Mouse (Mus musculus) CD4-positive helper T cell, adult 2 months (primary cell): ENCODE data around the gene Cdk9.

Experiments
- DNase-seq: peaks from one replicate; pipeline ENCODE4 v3.0.0-alpha.2; 2012; ENCODE audit warnings: low read depth, missing footprints, low spot score

Gene Cdk9

DNA sequence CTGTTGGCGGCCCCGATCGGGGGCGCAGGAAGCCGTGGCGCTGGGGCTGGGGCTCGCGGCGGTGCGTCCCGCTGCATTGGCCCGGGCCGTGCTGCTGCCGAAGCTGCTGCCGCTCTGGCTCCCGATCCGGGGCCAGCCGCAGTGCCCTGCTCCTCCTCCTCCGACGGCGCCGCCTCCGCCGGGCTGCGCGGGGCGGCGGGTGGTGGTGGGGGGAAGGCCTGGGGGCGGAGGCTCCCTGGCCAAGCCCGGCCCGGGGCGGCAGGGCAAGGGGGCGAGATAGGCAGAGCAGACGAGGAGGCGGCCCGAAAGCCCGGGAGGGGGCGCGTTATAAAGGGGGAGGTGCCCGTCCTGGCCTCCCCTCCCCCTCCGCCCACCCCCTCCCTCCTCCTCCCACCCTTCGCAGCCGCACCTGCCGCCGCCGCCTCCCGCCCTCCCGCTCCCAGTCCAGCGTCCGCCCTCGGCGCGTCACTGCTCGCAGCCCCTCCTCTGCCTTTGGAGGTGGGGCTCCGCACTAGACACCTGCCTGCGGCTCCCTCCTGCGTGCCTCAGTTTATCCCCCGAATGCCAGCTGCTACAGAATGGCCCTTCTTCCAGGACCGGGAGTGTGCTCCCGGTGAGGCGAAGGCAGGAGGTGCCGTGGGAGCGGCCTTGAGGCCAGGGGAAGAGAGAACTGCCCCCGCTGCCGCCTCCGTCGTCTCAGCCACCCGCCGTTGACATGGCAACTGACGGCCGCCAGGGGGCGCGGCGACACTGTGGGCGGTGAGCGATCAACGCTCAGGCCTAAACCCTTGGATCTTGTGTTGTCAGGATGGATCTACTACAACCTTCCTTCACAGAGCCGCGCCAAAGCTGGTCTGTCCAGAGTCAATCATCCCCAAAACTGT is at the start of gene Cdk9:
Cdk9 (minus strand) TSS at position 143 of the 884 bp plus-strand sequence.
- DNase-seq = peak; percentile 97

DNA sequence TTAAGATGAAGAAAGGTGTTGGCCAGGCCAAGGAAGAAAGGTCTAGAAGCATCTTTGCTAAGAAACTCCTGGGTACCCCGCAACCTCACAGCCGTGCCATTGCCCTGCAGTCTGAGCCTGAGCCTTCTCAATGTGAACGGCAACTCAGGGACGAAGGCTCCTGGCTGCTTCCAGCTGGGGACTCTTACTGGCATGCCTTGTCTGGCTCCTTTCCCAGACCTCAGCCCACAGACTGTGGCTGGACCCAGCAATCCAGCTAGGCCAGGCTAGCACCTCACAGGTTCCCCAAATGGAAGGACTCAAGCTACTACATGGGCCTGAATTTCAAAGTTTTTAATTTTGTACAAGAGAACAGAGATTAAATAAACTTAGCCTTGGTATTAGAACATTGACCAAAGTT is 49.0 kb upstream of the Cdk9 start:
- no peak for DNase-seq

DNA sequence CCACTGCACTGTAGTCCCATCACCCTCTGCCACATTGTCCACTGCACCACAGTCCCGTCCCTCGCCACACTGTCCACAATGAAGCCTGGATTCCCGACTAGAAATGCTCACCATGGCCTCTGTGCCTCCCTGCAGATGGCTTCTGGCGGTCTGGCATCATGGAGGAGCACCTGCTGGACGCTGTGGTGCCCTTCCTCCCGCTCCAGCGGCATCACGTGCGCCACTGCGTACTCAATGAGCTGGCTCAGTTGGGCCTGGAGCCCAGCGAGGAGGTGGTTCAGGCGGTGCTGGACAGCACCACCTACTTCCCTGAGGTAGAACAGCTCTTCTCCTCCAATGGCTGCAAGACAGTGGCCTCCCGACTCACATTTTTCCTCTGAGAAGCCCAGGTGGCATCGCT is 48.5 kb upstream of the Cdk9 start:
- no peak for DNase-seq

DNA sequence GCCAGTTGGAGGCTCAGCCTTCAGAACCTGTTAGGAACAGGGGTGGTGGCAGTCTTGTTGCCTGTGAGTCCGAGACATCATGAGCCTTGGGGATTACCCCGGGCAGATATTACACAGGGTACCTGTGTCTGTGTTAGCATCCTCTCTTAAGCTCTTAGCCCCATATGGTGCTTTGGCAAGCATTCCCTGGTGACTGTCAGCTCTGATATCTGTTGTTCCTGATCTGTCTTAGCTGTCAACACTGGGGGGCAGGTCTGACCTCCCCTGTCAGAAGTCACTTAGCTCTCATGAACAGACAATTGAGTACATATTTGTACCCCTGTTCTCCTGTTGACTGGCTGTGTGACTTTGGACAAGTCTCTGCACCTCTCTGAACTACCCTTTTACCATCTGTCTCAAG is 46.1 kb upstream of the Cdk9 start:
- no peak for DNase-seq

DNA sequence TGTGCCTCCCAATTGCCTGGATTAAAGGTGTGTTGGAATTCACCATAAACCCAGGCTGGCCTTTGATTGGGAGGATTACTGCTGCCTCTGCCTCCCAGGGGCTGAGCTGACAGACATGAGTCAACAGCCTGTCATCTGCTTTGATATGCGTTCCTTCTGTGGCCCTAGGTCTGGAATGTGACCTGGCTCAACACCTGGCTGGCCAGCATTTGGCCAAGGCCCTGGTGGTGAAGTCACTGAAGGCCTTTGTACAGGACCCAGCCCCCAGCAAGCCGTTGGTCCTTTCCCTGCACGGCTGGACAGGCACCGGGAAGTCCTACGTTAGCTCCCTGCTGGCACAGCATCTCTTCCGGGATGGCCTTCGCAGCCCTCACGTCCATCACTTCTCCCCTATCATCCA is 45.6 kb upstream of the Cdk9 start:
- DNase-seq = no peak

DNA sequence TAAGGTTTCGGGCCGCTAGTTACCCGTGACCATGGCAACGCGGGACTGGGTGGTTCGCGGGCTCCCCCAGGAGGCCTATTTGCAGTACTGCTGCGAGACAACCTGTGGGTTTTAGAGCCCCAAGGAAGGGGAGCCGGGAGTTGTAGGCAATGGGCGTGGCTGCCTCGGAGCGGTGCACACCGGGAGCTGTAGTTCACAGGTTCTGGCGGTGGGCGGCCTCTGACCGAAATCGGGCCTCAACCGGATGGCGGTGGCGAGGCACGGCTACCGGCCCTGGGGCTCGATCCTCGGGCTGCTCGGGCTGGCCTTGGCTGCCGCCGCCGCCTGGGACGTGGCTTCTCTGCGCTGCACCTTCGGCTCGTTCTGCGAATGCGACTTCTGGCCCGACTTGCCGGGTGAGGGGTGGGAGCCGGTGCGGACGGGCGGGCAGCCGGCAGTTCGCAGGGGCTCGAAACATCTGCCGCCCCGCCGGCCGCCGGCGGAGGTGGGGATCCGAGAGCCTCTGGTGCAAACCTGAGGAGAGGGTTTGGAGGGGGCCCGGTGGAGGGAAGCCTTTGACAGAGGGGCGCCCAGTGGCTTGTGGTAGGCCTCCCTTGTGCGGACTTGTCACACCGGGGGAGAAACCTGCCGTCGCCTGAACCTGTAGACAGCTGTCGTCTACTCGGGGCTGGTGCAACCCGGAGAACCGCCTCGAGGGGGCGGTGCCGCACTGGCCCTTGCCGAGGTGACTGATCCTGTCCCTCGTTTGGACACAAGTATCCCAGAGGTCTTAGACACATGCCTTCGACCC is 44.4 kb upstream of the Cdk9 start, which contains the start of gene Tor2a:
Tor2a (plus strand) TSS at position 179 of the 790 bp plus-strand sequence.
- DNase-seq = peak; percentile 98

DNA sequence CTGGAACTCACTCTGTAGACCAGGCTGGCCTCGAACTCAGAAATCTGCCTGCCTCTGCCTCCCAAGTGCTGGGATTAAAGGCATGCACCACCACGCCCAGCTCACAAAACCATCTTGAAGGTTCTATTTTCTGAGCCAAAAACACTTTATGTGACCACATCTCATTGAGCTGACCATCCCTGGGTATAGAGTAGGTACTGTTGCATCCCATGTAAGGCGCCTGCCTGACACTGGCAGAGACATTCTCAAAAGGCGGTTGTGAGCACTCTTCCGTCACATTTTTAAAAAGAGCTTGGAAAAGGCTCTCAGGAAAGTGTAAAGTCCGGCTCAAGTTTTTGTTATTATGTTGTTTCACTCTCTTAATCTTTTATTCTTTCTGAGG is 43.8 kb upstream of the Cdk9 start:
- no peak for DNase-seq

DNA sequence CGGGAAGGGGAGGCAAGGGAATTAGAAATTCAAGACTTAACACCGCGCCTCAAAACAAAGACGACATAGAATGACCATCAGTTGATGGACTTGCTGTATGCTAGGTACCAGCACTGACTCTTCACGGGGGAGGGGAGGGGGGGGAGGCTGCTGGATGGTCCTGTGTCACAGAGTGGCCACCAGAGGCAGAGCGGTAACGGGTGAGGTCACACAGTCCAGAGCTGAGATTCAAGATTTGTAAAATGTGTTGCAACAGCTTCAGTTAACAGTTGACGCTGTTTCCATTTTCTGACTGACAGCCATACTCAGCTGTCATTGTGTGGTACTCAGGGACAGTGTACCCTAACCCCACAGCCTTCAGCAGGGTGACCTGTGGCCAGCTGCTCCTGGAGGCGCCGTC is 39.3 kb upstream of the Cdk9 start:
- DNase-seq = no peak

DNA sequence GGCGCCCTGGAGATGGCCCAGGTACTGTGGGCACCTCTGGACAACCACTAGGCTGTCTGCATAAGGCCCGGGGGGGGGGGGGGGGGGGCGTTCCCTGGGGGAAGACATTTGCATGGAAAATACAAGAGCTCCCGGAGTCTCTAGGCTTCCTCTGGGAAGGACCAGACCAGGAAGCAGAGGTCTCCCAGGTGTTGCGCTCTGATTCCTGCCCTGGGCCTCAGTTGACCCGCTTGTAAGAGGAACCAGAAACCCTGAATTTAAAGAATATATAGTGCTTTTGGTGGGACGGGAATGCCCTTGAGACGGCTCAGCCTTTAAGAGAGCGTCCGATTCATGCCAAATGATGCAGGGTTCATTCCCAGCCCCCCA is 38.8 kb upstream of the Cdk9 start:
- no peak for DNase-seq

DNA sequence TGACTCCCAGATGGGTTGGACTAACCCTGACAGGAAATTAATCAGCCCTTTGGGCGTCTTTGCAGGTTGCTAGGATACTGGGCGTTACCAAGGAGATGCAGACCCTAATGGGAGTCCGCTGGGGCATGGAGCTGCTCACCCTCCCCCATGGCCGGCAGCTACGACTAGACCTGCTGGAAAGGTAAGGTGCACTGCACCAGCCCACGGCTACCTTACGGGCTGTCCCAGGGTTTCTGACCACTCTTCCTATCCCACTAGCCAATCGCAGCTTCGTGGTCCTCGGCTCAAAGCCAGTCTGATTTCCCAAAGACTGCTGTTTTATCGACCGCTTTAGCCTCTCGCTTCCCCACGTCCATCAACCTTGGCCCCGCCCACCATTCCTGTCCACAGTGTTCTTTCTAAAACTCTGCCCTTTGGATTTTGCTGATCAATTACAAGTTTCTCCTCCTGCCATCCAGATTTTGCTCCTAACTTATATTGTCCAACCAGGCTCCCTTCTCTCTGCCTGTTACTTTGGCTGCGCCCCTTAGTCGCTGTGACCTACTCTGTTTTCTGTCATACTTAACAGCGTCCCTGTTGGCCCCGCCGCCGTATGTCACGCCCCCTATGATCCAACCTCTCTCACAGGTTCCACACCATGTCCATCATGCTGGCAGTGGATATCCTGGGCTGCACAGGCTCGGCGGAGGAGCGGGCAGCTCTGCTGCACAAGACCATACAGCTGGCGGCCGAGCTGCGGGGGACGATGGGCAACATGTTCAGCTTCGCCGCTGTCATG is 38.2 kb upstream of the Cdk9 start:
- DNase-seq = no peak

DNA sequence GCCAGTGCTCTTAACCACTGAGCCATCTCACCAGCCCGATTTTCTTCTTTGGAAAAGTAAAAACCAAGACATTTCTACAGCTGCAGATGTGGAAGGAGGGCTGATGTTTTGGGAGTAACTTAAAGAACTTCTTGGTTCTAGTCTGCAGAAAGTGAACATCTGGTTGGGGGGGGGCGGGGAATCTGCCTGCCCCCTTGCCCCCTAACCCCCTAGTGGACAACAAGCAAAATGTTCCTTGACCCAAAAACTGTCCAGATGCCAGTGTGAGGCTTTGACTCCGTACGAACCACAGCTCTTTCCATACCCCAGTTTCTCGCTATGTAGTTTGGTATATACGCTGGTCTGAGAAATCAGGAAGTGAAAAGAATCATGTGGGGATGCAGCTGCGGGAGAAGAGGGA is 37.3 kb upstream of the Cdk9 start:
- no peak for DNase-seq

DNA sequence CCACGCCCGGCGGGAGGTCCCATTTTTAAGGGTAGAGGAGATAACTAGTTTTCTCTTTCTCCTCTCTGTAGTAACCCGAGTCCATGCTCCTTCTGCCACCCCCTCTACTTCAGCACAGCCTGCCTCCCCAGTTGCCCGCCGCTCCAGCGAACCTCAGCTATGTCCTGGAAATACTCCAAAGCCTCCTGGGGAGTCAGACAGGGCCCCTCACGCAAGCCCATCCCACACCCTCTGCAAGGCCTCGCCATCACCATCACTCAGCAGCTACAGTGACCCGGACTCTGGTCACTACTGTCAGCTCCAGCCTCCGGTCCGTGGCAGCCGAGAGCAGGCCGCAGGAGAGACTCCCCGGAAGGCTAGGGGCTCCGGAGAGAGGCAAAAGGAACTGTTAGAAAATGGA is 36.2 kb upstream of the Cdk9 start:
- no peak for DNase-seq

DNA sequence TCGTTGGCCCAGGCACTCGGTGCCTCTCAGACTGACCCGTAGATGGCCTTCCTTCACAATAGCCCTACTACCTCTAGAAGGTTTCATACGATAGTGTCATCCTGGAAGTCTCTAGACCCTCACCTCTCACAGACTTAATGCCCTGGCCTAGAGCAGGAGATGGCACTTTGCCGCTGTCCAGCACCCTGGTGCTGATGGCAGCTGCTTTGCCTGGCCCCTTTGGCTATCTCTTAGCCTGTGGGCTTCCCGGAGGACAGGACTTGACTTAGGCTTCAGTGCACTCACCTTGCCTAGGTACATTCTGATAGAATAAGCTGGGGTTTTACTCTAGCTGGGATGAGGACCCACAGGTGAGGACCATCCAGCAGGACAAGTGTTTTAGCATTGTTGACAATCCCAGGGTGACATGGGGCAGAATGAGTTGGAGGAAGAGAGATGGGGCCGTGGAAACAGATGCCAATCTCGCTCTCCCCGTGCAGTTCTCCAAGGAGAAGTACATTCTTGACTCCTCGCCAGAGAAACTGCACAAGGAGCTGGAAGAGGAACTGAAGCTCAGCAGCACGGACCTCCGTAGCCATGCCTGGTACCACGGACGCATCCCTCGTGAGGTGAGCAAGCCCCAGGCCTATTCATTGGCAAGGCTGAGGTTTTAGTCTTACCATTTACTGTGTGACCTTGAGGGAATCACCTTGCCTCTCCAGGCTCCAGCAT is 31.6 kb upstream of the Cdk9 start:
- no peak for DNase-seq

DNA sequence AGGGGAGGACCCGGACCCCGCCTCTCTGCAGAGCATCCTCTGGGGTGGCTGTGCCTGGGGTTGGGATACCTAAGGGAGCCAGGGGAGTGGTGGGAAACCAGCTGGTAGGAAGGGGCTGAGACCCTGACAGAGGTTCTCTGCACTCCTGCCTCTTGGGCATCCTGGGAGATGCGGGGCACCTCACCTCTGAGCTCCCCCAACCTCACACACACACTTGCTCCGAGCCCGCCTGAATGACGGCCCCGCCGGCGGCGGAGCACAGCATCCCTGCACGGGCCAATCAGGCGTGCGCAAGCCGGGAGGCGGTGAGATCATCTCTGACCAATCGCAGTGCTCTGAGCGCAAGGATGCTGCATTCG is 29.3 kb upstream of the Cdk9 start:
- no peak for DNase-seq

DNA sequence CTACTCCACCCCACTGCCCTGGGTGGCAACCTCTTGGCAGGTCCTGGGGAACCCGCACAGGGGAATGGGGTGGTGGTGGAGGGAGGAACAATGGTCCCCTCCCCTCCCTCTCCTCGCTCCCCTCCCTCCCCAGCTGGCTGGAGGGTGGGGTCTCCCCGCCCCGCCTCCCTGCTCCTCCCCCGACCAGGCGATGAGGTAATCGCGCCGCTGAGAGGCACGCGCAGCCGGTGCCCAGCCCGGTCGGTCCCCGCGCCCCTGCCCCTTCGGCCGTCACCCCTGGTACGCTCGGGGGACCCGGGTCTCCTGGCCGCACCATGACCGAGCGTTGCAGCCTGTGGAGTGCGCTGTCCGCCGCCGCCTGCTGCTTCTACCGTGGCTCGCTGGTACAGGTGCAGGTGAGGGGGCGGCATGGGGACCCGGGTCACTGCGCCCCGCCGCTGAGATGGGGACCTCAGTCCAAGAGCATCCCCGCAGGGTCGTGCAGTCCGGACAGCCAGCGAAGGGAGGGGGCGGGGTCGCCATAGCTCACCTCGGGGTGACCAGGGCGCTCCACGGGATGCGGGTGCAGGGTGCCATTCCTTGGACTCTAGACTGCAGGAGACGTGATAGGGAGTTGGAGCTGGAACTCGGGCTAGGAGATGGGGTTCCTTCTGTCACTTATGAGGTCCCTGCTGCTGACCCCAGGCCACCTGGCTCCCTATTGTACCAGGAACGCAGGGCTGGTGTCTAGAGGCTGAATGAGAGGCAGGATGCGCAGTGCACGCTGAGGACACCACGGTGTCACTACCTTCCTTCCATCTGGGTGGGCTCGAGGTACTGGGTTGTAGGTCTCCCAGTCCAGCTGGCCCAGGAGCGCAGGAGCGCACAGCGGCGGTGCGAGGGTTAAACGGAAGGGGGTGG is 28.6 kb upstream of the Cdk9 start:
- no peak for DNase-seq

DNA sequence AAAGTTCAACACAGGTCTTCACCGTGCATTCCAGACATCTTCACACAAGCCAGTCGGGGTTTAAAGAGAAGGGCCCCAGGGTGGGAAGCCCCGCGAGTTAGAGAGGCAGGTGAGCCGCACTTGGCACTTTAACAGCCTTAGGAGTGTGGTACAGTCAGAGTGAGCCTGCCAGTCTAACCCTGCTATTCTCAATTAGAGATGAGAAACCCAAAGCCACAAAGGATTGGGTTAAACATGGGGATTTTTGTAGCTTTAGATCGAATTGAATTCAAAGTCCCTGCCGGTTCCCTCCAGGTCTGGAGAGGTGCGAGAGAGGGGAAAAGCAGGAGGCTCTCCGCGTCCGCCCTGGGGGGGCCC is 28.0 kb upstream of the Cdk9 start, which contains the start of gene 6330409D20Rik:
6330409D20Rik (minus strand) TSS at position 101 of the 357 bp plus-strand sequence.
- no peak for DNase-seq

DNA sequence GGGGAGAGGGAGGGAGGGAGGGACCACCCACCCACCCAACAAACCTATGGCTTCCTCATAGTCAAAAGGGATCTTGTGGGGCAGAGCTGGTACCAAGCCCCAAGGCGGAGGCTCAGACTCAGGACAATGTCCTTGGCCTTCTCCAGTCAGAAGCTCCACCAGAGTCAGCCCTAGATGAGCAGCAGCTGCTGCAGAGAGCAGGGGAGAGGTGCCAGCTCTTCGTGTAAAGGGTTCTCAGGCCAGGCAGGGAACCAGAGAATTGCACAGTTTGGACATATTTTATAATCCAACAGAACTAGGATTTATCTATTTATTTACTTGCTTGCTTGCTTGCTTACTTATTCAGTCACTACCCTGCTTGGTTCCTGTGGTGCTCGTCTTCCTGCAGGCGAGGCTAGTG is 26.4 kb upstream of the Cdk9 start:
- DNase-seq = no peak

DNA sequence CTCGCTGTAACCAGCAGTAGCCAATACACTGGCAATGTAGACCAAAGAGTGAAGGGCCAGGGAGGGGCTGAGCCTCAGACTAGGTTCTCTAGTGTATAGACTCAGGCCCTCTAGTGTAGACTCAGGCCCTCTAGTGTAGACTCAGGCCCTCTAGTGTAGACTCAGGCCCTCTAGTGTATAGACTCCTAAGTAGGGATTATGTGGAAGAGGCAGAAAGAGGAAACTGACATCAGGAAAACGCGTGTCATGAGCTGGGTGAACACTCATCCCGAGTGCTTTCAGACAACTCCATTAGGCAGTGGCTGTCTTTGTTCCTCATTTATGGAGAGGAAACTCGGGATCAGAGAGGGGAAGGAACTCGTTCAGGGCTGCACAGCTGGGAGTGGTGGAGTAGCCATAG is 24.1 kb upstream of the Cdk9 start:
- no peak for DNase-seq

DNA sequence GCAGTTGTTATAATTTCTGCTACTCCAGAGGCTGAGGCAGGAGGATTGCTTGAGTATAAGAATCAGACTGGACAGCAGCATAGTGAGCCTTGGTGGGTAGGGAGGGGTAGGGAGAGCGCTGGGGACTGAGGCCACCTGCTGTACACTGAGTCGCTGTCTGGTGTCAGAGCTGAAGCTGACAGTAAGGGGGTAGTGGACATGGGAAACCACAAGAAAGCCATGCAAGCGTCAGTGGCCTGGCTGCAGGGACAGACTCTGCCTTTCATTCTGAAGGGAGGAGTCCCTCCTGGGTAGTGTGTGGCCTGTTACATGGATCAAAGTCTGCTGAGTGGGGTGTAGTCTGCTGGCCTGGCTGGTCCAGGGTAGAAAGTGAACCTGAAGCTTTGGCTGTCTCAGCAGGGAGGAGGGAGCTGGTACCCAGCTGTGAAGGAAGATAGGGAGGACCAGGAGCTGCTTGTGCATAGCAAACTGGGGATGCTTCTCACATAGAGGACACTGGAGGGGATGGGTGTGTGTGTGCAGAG is 23.5 kb upstream of the Cdk9 start:
- no peak for DNase-seq

DNA sequence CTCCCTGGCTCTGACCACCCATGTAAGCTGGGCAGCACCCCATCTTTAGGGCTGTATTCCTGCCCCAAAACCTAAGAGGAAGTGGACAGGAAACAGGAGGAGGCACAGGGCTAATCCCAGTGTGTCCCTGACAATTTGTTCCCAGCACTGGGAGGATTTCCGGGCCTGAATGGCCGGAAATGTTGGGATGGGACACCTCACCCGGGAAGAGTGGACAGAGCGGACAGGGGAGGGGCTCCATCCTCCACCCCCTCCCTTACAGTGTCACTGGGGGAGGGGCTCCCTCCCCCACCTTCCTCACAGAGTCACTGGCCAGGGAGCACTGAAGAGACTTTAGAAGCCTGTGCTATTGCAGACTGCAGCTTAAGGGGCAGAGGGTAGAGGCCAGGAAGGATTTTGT is 22.1 kb upstream of the Cdk9 start:
- no peak for DNase-seq
